Mouse (Mus musculus) heart, adult 8-10 months (tissue): ENCODE measurements around the gene Gm4559. TPM values are rescaled to one million over a fixed set of nuclear protein-coding genes. Genes with fewer than 3 reads are reported as not detected.
"Not testable (repeated sequence)": the region's sequence is repeated elsewhere in the genome, so short reads cannot be mapped to it uniquely, and the experiment has no call there.

ENCODE experiments used
- DNase-seq: peaks from one replicate; pipeline ENCODE4 v3.0.0; 2022; ENCODE audit warnings: low spot score
- total RNA-seq, 4 experiments: library from RNA; stranded (reverse); gene quantifications; 2 replicates each; pipeline ENCODE4 v1.2.4; 2022

Gene Gm4559
- total RNA-seq, 4 experiments from 2014 or later = not detected

- DNase-seq = not testable (repeated sequence)
These were observed 5.1 kb upstream of the Gm4559 start for GRCm38 (mm10) chr7:142279291-142279690.

DNA sequence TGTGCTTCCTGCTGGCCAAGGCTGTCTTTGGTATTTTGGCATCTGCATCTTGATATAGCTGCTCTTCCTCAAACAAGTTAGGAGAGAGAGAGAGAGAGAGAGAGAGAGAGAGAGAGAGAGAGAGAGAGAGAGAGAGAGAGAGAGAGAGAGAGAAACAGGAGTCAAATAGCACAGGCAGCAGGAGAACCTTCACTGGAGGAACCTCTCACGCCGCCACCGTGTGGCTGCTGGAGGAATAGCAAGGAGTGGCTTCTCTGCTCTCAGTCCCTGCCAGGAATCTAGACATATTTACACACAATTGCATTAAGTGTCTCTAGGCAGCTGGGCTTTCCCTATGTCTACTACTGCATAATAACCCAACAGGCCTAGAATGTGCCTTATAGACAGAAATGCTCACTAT, 4.0 kb upstream of the Gm4559 start:
- DNase-seq = not testable (repeated sequence)

DNA sequence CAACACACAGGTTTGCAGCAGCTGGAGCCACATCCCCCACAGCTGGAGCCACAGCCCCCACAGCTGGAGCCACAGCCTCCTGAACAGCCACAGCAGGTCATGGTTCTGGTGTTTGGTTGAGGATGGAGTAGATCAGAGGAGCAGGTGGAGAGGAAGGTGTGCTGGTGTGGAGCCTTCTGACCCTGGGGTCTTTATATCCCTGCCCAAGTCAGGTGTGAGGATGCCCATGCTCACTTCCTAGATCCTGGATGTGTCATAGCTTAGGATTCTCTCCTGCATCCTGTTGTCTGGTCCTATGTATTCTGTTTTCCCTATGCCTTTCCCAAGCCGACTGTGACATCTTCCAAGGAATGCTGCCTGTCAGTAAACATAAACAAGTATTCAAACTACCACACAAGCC, 15.9 kb downstream of the Gm4559 start, which contains the start of gene Gm2431:
Gene Gm2431, minus strand, starts transcription at position 101 of the 400 bp plus-strand sequence.
- DNase-seq = not testable (repeated sequence)

GRCm38 (mm10) chr7:142255517-142255916, 18.6 kb downstream of the Gm4559 start:
- no peak for DNase-seq

DNA sequence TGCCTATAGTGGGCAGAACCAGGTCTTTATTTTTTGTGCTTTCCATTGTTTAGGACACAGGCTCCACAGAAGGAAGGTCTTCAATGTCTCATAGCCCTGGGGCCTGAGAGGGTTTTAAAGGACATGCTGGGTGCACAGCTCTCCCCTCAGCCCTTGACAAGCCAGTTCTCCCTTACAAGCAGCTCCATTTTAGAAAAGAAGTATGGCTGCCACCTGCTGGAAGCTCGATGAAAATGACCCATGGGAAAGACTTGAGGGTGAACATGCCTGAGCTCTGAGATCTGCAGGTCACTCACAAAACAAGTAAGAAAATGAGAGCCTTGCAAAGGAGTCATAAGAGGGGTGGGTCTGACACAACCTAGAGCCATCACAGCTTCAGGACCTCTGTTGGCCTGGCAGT, 24.3 kb downstream of the Gm4559 start:
- peak; percentile 22 for DNase-seq

GRCm38 (mm10) chr7:142240978-142241377, 33.2 kb downstream of the Gm4559 start, which contains the start of gene Gm40460:
Gene Gm40460 (minus strand): TSS chr7:142241078.
- no peak for DNase-seq

- no peak for DNase-seq
These were observed 42.6 kb downstream of the Gm4559 start for GRCm38 (mm10) chr7:142231540-142231939.

GRCm38 (mm10) chr7:142229871-142230270, 44.3 kb downstream of the Gm4559 start, which contains the start of gene Krtap5-5:
Gene Krtap5-5 (minus strand): TSS chr7:142229971.
- peak; percentile 7 for DNase-seq

- no peak for DNase-seq
These were observed 49.6 kb downstream of the Gm4559 start for GRCm38 (mm10) chr7:142224518-142224917.

Other genes with a start within 250 kb of the Gm4559 start
- gene Mob2, start 213.3 kb downstream of the Gm4559 start, total RNA-seq = 10 to 100 TPM; 45.2 to 53.5 (median 46.9) TPM
- 10 to 100 TPM; 26.3 to 48.9 (median 37.9) TPM for gene Dusp8, start 178.5 kb downstream of the Gm4559 start, total RNA-seq
- not detected for gene Gm45618, start 153.6 kb downstream of the Gm4559 start, total RNA-seq
- not detected for gene Gm39115, start 138.3 kb downstream of the Gm4559 start, total RNA-seq
- not detected for gene Gm45337, start 129.8 kb downstream of the Gm4559 start, total RNA-seq
- gene Gm29735, start 117.2 kb downstream of the Gm4559 start, total RNA-seq = not detected
- gene Gm4553, start 108.6 kb downstream of the Gm4559 start, total RNA-seq = not detected
- gene Krtap5-2, start 98.4 kb downstream of the Gm4559 start, total RNA-seq = not detected
- gene Gm10153, start 84.0 kb downstream of the Gm4559 start, total RNA-seq = not detected
- not detected for gene Krtap5-3, start 73.0 kb downstream of the Gm4559 start, total RNA-seq
- gene Gm7579, start 62.5 kb downstream of the Gm4559 start, total RNA-seq = not detected
- gene Krtap5-5, start 44.4 kb downstream of the Gm4559 start, total RNA-seq = under 1 TPM in 1 of 4 experiments, not detected in 3; 0.22 TPM
- gene Gm40460, start 33.3 kb downstream of the Gm4559 start, total RNA-seq = not detected
- gene Gm2431, start 16.0 kb downstream of the Gm4559 start, total RNA-seq = not detected
- gene Krtap5-1, start 22.8 kb upstream of the Gm4559 start, total RNA-seq = not detected
- gene Krtap5-4, start 29.2 kb upstream of the Gm4559 start, total RNA-seq = not detected
- 1 to 10 TPM; 2.4 to 4.7 (median 3.4) TPM for gene Ifitm10, start 99.4 kb upstream of the Gm4559 start, total RNA-seq
- gene Gm49369, start 108.3 kb upstream of the Gm4559 start, total RNA-seq = 10 to 100 TPM in 1 of 4 experiments, 1 to 10 TPM in 2, under 1 TPM in 1; 0.63 to 14.1 (median 6.3) TPM
- gene Ctsd, start 113.7 kb upstream of the Gm4559 start, total RNA-seq = 1,000 to 10,000 TPM; 1,038 to 1,126 (median 1,089) TPM
- under 1 TPM in 1 of 4 experiments, not detected in 3; 0.25 TPM for gene Syt8, start 160.5 kb upstream of the Gm4559 start, total RNA-seq
- gene Tnni2, start 167.4 kb upstream of the Gm4559 start, total RNA-seq = 1 to 10 TPM; 5.1 to 10.0 (median 7.8) TPM
- 10 to 100 TPM; 24.0 to 40.3 (median 31.7) TPM for gene Lsp1, start 186.4 kb upstream of the Gm4559 start, total RNA-seq
- gene Tnnt3, start 224.5 kb upstream of the Gm4559 start, total RNA-seq = 10 to 100 TPM in 1 of 4 experiments, 1 to 10 TPM in 3; 7.6 to 13.6 (median 9.6) TPM